Mouse (Mus musculus) stomach, embryonic 14.5 days (tissue): ENCODE data around the gene Dip2a. TPM values are rescaled to one million over a fixed set of nuclear protein-coding genes. Genes with fewer than 3 reads are reported as not detected.

ENCODE experiments used
- ATAC-seq: fragments of 200-750 bp; cut with Nextera tagmentation; 2 replicates; pipeline ENCODE4 v1.8.0; 2017; ENCODE audit warnings: low read depth, moderate TSS enrichment; ENCODE audit not compliant: insufficient number of reproducible peaks, insufficient read depth, low FRiP score
- H3K27ac ChIP-seq: fragments of 300-500 bp; sonication (generic); 2 replicates; pipeline ENCODE4 v1.5.1; 2014; ENCODE audit warnings: mild to moderate bottlenecking, low read length, moderate library complexity, mixed read lengths
- H3K27me3 ChIP-seq: fragments of 300-500 bp; sonication (generic); 2 replicates; pipeline ENCODE4 v1.6.1; 2014; ENCODE audit warnings: low read length, control low read depth, mixed read lengths; ENCODE audit not compliant: control insufficient read depth, insufficient read depth
- H3K36me3 ChIP-seq: fragments of 300-500 bp; sonication (generic); 2 replicates; pipeline ENCODE4 v1.6.1; 2014; ENCODE audit warnings: mild to moderate bottlenecking, control low read depth, low read length, moderate library complexity, mixed read lengths; ENCODE audit not compliant: control insufficient read depth, insufficient read depth
- H3K4me1 ChIP-seq: fragments of 300-500 bp; sonication (generic); 2 replicates; pipeline ENCODE4 v1.6.1; 2014; ENCODE audit warnings: low read length, control low read depth, mixed read lengths; ENCODE audit not compliant: control insufficient read depth, insufficient read depth
- H3K4me2 ChIP-seq: fragments of 300-500 bp; sonication (generic); replicated peaks from 2 replicates; pipeline ENCODE4 v1.6.1; 2014; ENCODE audit warnings: low read depth, low read length, control low read depth
- H3K4me3 ChIP-seq: fragments of 300-500 bp; sonication (generic); 2 replicates; pipeline ENCODE4 v1.5.1; 2014; ENCODE audit warnings: low read depth, low read length, control low read depth
- H3K9ac ChIP-seq: fragments of 300-500 bp; sonication (generic); replicated peaks from 2 replicates; pipeline ENCODE4 v1.6.1; 2014; ENCODE audit warnings: low read depth, mild to moderate bottlenecking, control low read depth, low read length, moderate library complexity, mixed read lengths
- H3K9me3 ChIP-seq: fragments of 300-500 bp; sonication (generic); 2 replicates; pipeline ENCODE4 v1.6.1; 2016; ENCODE audit warnings: low read depth, low read length, control low read depth; ENCODE audit not compliant: control insufficient read depth
- WGBS: fragments of 180-500 bp; shearing (Covaris S2); extraction: QIAGEN DNeasy Blood & Tissue Kit; methylation state at CpG from one replicate; pipeline ENCODE4 v1.1.7; 2014; 5-methylcytosine and 5-hydroxymethylcytosine counted together
- polyA plus RNA-seq: library from polyadenylated mRNA; unstranded; fragments of >200 nt; fragmentation: Nextera tagmentation; extraction: Ambion mirVana; gene quantifications from 2 replicates; pipeline ENCODE4 v1.2.1, GENCODE M21; 2014

Gene Dip2a
- polyA plus RNA-seq, 1 experiment from 2014 or later, result 7.8 TPM

DNA sequence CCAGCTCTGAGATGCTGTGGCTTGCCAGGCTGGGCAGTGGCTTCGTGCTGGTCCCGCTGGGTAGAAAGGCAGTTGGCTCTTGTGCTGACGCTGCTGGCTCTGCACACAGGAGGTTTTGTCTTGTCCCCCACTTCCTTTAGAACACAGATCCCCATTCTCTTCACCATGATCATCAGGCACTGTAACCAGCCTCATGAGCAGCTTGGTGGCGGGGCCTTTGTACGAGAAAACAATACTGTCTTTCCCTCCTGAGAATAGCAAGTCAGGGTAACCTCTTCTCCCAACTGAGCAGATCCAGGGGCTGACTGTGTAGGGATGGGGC is 96.5 kb downstream of the Dip2a start:
- no peak overlapping the region for H3K27ac ChIP-seq
- no peaks in the 10 kb centered on the region for H3K27me3 ChIP-seq
- ATAC-seq, result no peak
- no peaks in the 10 kb centered on the region for H3K36me3 ChIP-seq
- no peak overlapping the region for H3K4me2 ChIP-seq
- peaks cover 1% of the 10 kb centered on the region; the same call in 1 of the 2 replicates for H3K4me1 ChIP-seq
- no peak overlapping the region for H3K4me3 ChIP-seq
- H3K9ac ChIP-seq, result no peak overlapping the region
- H3K9me3 ChIP-seq, result no peaks in the 10 kb centered on the region
- 78% methylated on average over 5 of the region's 5 CpGs for WGBS

DNA sequence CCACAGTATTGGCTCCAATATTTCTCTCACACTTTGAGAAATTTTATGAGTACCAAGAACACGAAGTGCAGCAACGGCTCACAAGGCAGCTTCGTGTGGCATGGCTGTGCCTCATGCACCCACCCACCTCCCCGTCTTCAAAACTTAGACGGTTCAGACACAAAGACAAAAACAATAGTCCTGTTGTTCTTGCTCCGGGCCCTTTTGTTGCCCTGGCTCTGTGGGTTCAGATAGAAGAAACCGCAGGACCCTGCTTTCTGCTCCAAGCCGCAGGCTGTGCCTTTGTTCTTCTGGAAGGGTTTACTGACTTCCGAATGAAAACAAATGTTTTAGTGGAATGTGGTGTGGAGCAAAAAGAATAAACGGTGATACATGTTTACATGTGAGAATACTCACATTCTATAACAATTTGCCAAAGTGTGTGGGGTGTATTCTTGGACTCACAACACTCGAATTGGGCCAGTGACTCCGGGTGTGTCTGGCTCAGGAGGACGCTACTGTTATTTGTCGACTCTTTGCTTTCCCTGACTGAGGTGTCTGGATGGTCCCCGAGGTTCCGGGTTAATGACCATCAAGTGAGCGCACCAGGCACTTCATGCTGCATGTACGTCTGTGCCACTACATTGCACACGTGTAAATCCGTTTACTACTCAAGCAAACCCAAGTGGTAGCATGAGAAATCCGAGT is 97.0 kb downstream of the Dip2a start:
- H3K4me3 ChIP-seq, result no peak overlapping the region
- 71% methylated on average over 21 of the region's 21 CpGs for WGBS
- no peak overlapping the region for H3K9ac ChIP-seq
- H3K27me3 ChIP-seq, result no peaks in the 10 kb centered on the region
- H3K27ac ChIP-seq, result no peak overlapping the region
- ATAC-seq, result no peak
- no peaks in the 10 kb centered on the region for H3K9me3 ChIP-seq
- no peaks in the 10 kb centered on the region for H3K4me1 ChIP-seq
- no peak overlapping the region for H3K4me2 ChIP-seq
- H3K36me3 ChIP-seq, result no peaks in the 10 kb centered on the region

DNA sequence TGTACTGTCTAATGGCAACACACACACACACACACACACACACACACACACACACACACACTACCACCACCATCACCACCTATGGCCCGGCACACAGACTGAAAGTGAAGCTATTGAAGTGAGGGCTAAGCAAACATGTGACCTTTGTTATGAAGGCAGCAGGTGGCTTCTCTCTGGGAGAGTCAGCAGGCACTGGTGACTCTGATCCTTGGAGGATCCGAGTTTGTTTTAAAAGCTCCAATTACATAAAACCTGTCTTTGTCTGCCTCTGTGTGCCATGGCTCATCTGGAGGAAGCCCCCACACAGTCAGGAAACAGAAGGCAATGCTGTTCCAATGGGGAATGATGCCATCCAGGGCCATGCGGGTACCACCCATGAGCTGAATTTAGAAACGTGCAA is 98.5 kb downstream of the Dip2a start:
- WGBS, result 28% methylated on average over 4 of the region's 4 CpGs
- H3K27me3 ChIP-seq, result no peaks in the 10 kb centered on the region
- H3K27ac ChIP-seq, result no peak overlapping the region
- no peak overlapping the region for H3K9ac ChIP-seq
- H3K36me3 ChIP-seq, result no peaks in the 10 kb centered on the region
- H3K4me3 ChIP-seq, result no peak overlapping the region
- no peak for ATAC-seq
- no peaks in the 10 kb centered on the region for H3K9me3 ChIP-seq
- H3K4me1 ChIP-seq, result no peaks in the 10 kb centered on the region
- H3K4me2 ChIP-seq, result no peak overlapping the region

DNA sequence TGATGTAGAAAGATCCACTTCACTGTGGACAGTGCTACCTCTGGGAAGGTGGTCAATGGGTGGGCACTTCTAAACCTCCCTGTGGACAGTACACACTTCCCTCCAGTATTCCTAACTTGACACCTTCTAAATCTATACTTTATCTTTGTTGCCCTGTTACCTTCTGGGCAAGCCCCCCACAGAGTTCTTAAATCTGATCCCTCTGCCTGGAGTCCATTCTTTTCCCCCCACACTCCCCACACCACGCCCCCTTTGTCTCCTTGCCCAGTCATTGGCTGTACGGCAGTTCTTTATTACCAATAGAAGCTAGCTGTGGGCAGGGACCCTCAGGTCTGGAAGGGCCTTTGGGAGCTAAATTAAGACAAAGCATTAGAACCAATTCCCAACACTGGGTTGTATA is 100.0 kb downstream of the Dip2a start:
- H3K36me3 ChIP-seq, result no peaks in the 10 kb centered on the region
- no peak for ATAC-seq
- no peak overlapping the region for H3K9ac ChIP-seq
- no peak overlapping the region for H3K4me3 ChIP-seq
- no peak overlapping the region for H3K27ac ChIP-seq
- 78% methylated on average over 2 of the region's 2 CpGs for WGBS
- H3K4me1 ChIP-seq, result no peaks in the 10 kb centered on the region
- H3K4me2 ChIP-seq, result no peak overlapping the region
- H3K9me3 ChIP-seq, result no peaks in the 10 kb centered on the region
- no peaks in the 10 kb centered on the region for H3K27me3 ChIP-seq

DNA sequence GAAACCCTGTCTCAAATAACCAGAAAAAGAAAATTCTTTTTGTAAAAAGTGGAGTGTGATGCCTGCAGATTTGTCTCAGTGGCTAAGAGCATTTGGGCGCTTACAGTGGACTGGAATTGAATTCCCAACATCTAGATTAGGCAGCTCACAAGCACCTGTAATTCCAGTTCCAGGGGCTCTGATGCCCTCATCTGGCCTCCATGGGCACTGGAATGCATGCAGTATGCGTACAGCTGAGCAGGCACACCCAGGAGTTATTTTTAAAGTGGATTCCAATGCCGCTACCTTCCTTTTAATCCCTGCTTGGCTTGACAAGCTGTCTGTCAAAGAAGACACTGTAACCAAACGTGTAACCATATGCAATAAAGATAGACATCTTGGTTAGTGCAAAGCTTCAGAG is 105.7 kb downstream of the Dip2a start:
- 66% methylated on average over 4 of the region's 4 CpGs for WGBS
- no peak for ATAC-seq
- H3K9ac ChIP-seq, result no peak overlapping the region
- H3K27me3 ChIP-seq, result no peaks in the 10 kb centered on the region
- no peak overlapping the region for H3K4me2 ChIP-seq
- H3K4me3 ChIP-seq, result no peak overlapping the region
- H3K36me3 ChIP-seq, result no peaks in the 10 kb centered on the region
- H3K4me1 ChIP-seq, result peaks cover 9% of the 10 kb centered on the region; the same call in 1 of the 2 replicates
- H3K27ac ChIP-seq, result no peak overlapping the region
- H3K9me3 ChIP-seq, result no peaks in the 10 kb centered on the region

DNA sequence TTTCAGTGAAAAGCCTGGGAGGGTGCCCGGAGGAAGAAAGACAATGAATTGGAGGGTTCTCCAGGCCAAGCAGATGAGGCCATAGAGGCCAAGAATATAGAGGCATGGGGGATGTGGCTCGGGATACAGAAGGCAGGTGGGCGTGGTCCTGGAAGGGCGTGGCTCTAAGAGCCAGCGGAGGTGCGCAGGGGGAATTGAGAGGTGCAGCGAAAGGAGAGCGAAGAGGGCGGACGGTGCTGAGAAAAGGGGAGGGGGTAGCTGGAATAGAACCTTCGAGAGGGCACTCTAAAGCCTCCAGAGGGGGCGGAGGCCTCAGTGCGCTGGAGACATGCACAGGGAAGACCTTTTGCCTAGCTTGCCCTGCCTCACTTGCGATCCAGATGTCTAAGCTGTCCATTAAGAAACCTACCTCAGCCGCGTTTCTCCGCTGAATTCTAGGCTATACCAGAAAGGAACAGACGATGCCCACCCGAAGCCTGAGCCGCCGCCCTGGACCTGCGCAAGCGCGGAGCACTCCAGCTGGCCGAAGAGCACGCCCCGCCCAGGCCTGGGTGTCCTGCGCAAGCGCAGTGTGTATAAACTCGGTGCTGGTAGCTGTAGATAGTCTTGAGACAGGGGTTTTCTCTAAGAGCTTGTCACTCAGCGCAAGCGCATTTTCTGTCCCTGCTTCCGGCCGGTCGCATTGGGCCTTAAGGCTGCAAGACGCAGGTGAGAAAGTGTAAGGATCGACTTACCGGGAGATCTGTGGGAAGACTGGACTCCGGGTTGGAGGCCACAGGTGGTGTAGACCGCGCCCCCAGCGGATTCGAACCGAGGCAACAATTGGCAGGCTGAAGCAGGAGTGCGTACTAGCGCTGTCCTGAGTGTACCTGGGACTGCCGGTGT is 107.5 kb downstream of the Dip2a start, which contains the start of gene Prmt2:
Prmt2 (minus strand) TSS at position 525 of the 885 bp plus-strand sequence.
- Histone ChIP-seq H3K4me1 (peaks cover 9% of the 10 kb centered on the region; the same call in 1 of the 2 replicates), H3K27me3 (no peaks in the 10 kb centered on the region), H3K36me3 (no peaks in the 10 kb centered on the region), H3K9ac (peak within 1 kb of the TSS; percentile 64), H3K4me2 (peak within 1 kb of the TSS; percentile 64), H3K27ac (peak within 1 kb of the TSS; percentile 85), H3K4me3 (peak within 1 kb of the TSS; percentile 69), H3K9me3 (no peaks in the 10 kb centered on the region)
- under 1% methylated on average over 47 of the region's 47 CpGs for WGBS
- ATAC-seq, result peak; percentile 96

DNA sequence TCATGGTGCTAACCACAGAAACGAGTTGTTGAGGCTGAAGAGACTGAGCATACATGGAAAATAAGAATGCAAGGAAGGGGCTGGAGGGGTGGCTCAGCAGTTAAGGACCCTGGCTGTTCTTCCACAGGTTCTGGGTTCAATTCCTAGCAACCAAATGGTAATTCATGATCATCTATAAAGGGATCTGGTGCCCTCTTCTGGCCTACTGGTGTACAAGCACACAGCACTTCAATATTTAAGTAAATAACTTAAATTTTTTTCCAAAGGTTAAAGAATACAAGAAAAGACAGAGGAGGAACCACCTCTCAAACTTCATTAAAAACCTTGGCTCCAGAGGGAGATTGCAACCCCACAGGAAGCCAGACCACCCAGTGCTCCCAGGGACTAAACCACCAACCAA is 115.5 kb downstream of the Dip2a start:
- H3K9me3 ChIP-seq, result no peaks in the 10 kb centered on the region
- no peaks in the 10 kb centered on the region for H3K4me1 ChIP-seq
- no peak overlapping the region for H3K4me3 ChIP-seq
- H3K9ac ChIP-seq, result no peak overlapping the region
- peaks cover 4% of the 10 kb centered on the region; the same call in 1 of the 2 replicates for H3K36me3 ChIP-seq
- H3K27me3 ChIP-seq, result no peaks in the 10 kb centered on the region
- no peak overlapping the region for H3K27ac ChIP-seq
- H3K4me2 ChIP-seq, result no peak overlapping the region
- WGBS, result 83% methylated on average over 1 of the region's 1 CpGs
- ATAC-seq, result no peak

DNA sequence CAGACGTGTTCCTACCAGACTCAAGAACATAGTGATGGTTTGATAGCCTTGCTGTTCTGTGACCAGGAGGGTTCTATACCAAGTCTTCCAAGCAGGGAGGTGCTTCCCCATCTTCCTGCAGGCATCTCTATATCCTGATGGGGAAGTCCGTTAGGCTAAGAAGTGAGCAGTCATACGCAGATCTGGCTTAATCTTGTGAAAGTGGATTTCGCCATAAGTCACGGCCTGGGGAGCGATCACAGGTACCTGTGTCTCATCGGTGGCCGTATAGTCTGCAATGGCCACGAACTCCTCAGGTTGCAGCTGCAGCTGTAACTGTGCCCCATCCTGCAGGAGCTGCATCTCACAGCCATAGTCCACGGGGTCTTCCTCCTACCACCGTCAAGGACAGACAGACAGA is 119.1 kb downstream of the Dip2a start:
- H3K4me1 ChIP-seq, result no peaks in the 10 kb centered on the region
- H3K4me3 ChIP-seq, result no peak overlapping the region
- 91% methylated on average over 11 of the region's 11 CpGs for WGBS
- no peak for ATAC-seq
- no peak overlapping the region for H3K27ac ChIP-seq
- H3K9ac ChIP-seq, result no peak overlapping the region
- H3K4me2 ChIP-seq, result no peak overlapping the region
- H3K9me3 ChIP-seq, result no peaks in the 10 kb centered on the region
- peaks cover 13% of the 10 kb centered on the region for H3K36me3 ChIP-seq
- no peaks in the 10 kb centered on the region for H3K27me3 ChIP-seq
